Mouse (Mus musculus): Measurements from ENCODE around the gene Cdr1. TPM values are rescaled to one million over a fixed set of nuclear protein-coding genes. Genes with fewer than 3 reads are reported as not detected.

Gene Cdr1
- polyA plus RNA-seq (2017; shearing (Covaris generic)): not detected

DNA sequence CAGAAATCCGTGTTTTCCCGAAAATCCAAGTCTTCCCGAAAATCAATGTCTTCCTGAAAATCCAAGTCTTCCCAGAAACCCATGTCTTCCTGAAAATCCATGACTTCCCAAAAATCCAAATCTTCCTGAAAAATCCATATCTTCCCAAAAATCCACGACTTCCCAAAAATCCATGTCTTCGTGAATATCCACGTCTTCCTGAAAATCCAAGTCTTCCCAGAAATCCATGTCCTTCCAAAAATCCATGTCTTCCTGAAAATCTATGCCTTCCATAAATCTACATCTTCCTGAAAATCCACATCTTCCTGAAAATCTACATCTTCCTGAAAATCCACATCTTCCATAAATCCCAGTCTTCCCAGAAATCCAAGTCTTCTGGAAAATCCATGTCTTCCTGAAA, at the start of gene Cdr1:
TSS of gene Cdr1 (minus strand) at position 101 of the 400 bp plus-strand sequence.
- no peak for ATAC-seq

DNA sequence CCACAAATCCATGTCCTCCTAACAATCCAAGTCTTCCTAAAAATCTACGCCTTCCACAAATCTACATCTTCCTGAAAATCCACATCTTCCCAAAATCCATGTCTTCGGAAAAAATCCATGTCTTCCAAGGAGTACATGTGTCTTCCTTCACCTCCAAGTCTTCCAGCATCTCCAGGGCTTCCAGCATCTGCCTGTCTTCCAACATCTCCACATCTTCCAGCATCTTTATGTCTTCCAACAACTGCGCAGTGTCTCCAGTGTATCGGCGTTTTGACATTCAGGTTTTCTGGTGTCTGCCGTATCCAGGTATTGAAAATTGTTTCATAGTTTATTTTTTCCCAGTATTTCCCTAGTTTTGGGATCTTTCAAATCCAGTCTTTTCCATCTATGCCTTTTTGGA, 511 bp upstream of the Cdr1 start:
- no peak for ATAC-seq

DNA sequence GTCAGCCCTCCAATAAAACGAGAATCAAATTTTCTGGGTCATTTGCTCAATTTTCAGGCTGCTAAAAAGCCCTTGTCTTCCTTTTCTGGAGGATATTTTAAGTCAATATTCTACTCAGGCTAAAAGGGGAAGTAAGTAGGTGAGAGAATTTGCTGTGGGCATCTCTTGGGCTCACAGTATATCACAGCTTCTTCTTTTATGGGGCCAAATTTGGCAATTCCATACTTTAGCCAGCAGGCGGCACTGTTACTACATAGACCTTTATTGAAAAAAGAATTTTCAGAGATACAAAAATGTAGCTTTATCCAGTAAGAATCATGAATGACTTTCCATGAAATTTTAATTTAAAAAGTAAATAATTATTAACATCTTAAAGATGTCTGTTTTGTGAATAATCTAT, 18.8 kb downstream of the Cdr1 start:
- no peak for ATAC-seq

DNA sequence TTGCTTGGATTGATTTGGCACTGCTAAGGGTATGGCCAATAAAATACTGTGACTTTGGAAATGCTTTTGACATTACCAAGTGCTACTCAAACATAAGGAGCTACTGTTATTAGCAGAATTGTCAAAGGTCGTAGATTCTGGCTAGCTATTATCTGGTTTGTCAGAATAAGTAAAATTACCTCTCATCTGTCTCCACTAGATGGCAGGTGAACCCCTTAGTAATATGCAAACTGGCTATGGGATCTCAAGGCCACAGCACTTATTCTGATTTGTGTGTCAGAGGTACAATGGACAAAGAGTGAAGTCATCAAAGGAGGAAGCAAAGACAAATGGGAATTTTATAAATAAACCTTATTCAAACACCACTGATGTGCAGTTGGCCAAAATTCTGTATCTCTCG, 24.1 kb downstream of the Cdr1 start:
- ATAC-seq: no peak

DNA sequence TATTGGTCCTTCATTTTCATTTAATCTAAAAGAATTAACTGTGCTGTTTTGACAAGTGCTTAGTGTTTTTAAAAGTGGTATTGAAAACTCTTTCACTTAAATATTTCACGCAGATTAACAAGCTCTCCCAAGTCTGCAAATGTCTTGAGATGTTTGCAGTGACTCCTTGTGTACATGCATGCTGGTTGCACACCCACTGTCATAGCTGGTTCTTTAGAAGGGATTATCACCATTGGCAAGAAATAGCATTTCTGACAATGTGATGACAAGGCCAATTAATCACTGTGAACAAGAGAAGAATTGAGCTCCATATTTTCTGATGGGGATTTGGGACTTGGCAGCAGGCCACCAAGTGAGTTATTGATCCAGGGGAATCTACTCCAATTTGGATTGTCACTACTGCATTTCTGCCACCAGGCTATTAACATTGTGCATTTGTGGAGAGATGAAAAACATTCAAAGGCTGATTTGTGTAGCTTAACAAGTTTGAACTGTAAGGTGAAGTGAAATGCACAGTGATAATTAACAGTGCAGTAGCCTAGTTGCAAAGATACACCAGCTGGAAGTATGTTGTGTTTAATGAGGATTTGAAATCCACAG, 30.6 kb downstream of the Cdr1 start:
- no peak for ATAC-seq

DNA sequence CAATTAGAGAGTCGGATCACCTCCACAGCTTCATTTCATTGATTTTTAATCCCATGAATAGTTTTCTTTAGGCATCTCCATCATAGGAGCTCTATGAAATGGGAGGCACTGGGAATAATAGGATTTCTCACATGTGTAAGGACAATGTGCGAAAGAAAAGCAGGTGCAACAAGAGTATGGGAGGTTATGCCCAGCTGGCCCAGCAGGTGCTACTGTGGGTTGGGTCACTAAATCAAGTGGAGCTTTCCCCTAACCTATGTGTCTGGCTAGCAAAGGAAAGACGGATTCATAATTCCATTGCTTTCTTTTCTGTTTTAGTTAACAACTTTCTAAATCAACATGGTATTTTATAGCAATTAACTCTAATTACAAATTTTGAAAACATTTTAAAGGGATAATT, 31.1 kb downstream of the Cdr1 start:
- no peak for ATAC-seq

DNA sequence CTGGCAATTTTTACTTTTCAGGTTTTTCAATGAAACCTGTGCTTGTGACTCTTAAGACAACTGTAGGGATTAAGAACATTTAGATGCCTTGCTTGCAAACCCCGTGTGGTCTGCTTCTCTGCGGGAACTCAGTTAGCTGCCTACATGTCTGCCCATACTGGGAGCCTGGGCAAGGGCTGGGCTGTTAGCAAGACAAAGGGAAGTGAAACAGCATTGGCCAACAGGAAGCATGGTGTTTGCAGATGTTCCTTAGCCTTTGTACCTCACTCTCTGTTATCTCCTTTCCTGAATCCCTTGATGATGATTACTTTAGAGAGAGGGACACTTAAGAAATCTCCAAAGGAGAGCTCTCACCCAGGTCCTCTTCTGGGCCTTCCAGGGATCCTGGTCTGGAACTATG, 38.8 kb downstream of the Cdr1 start:
- ATAC-seq: no peak

DNA sequence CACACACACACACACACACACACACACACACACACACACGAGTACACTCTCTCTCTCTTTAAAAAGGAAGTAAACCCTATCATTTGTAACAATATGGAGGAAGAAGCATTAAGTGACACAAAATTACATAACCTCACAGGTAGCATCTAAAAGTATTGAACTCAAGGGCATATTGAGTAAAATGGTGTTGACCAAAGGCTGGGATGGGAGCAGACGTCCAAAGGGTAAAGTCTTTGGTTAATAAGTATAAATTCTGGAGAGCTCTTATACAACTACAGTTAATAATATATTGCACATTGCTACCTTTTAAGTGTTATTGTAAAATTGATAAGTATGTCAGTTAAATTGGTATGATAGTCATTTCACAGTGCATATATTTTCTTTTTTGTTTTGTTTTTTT, 39.9 kb downstream of the Cdr1 start:
- no peak for ATAC-seq

DNA sequence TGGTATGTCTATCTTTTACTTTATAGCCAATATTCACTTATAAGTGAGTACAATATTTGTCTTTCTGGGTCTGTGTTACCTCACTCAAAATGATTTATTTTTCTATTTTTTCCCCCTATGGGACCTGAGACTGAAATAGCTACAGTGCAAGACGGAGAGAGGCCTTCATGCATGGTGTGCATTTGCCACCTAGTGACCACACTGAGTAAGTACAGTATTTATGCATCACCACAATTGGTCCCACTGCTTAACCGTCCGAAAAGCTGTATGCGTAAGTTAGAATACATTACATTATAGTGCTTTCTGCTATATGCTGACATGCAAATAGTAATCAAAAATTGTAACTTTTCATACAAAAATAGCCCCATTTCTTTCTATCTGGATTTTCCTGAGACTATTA, 50.8 kb downstream of the Cdr1 start:
- no peak for ATAC-seq
